Mouse (Mus musculus) heart, embryonic 10.5 days (tissue): ENCODE measurements around the gene Csnk2a1. TPM values are rescaled to one million over a fixed set of nuclear protein-coding genes. Genes with fewer than 3 reads are reported as not detected.

Experiments used
- DNase-seq: peaks from one replicate; pipeline ENCODE4 v3.0.0-alpha.2; 2017; ENCODE audit warnings: low spot score
- H3K27ac ChIP-seq: fragments of 300-500 bp; sonication (generic); 2 replicates; pipeline ENCODE4 v1.5.1; 2016; ENCODE audit warnings: mild to moderate bottlenecking
- H3K27me3 ChIP-seq: fragments of 300-500 bp; sonication (generic); 2 replicates; pipeline ENCODE4 v1.6.1; 2016; ENCODE audit warnings: mild to moderate bottlenecking; ENCODE audit not compliant: poor library complexity, insufficient read depth, severe bottlenecking
- H3K36me3 ChIP-seq: fragments of 300-500 bp; sonication (generic); 2 replicates; pipeline ENCODE4 v1.6.1; 2016; ENCODE audit warnings: mild to moderate bottlenecking, moderate library complexity
- H3K4me1 ChIP-seq: fragments of 300-500 bp; sonication (generic); 2 replicates; pipeline ENCODE4 v1.6.1; 2016; ENCODE audit warnings: mild to moderate bottlenecking
- H3K4me3 ChIP-seq: fragments of 300-500 bp; sonication (generic); 2 replicates; pipeline ENCODE4 v1.5.1; 2016; ENCODE audit warnings: mild to moderate bottlenecking, moderate library complexity
- H3K9me3 ChIP-seq: fragments of 300-500 bp; sonication (generic); 2 replicates; pipeline ENCODE4 v1.6.1; 2016; ENCODE audit warnings: mild to moderate bottlenecking, moderate library complexity
- WGBS: fragments of 180-500 bp; shearing (Covaris S2); methylation state at CpG from one replicate; pipeline ENCODE4 v1.1.7; 2016; 5-methylcytosine and 5-hydroxymethylcytosine counted together
- polyA plus RNA-seq: library from polyadenylated mRNA; unstranded; fragments of >200 nt; fragmentation: Nextera tagmentation; extraction: Ambion mirVana; gene quantifications from 2 replicates; pipeline ENCODE4 v1.2.1, GENCODE M21; 2016

Gene Csnk2a1
- polyA plus RNA-seq, 1 experiment from 2014 or later = 67.0 TPM

GRCm38 (mm10) chr2:152307186-152307585 lies 80.5 kb downstream of the Csnk2a1 start:
- H3K27me3 ChIP-seq = no peaks in the 10 kb centered on the region
- H3K4me1 ChIP-seq = 0 out of 2 replicates have a peak, but pooled peaks cover 4% of the 10 kb centered on the region
- no peak overlapping the region for H3K4me3 ChIP-seq
- DNase-seq = no peak
- 92% methylated on average over 3 of the region's 3 CpGs for WGBS
- H3K27ac ChIP-seq = no peak overlapping the region
- H3K9me3 ChIP-seq = no peaks in the 10 kb centered on the region
- peaks cover 93% of the 10 kb centered on the region for H3K36me3 ChIP-seq

- Histone ChIP-seq H3K27ac (peak overlapping the region; percentile 10; the same call in 1 of the 2 replicates), H3K36me3 (peaks cover 97% of the 10 kb centered on the region), H3K9me3 (no peaks in the 10 kb centered on the region), H3K27me3 (no peaks in the 10 kb centered on the region), H3K4me1 (no peaks in the 10 kb centered on the region), H3K4me3 (no peak overlapping the region)
- WGBS = 86% methylated on average over 7 of the region's 7 CpGs
- no peak for DNase-seq
Measured at GRCm38 (mm10) chr2:152312996-152313395, 86.4 kb downstream of the Csnk2a1 start.

DNA sequence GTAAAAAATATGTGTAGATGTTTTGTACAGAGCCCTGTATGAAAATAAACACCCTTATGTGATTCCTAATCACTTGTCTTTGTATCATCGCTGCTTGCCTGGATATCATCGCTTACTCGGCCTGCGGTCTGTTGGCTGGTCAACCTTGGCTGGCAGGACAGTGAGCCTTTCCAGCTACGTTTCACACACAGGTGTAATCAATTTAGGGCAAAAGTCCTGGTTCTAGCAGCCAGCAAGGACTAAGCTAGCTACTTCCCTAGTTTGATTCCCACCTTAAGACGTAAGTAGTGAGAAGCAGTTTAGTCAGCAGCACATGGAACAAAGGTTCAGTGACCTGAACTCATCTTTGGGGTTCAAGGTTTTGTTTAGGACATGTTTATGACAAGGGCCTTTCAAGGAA lies 87.3 kb downstream of the Csnk2a1 start:
- H3K36me3 ChIP-seq = peaks cover 97% of the 10 kb centered on the region
- no peak overlapping the region for H3K27ac ChIP-seq
- no peaks in the 10 kb centered on the region for H3K9me3 ChIP-seq
- no peaks in the 10 kb centered on the region for H3K27me3 ChIP-seq
- H3K4me3 ChIP-seq = no peak overlapping the region
- DNase-seq = no peak
- H3K4me1 ChIP-seq = no peaks in the 10 kb centered on the region
- 92% methylated on average over 6 of the region's 6 CpGs for WGBS

- no peak for DNase-seq
- WGBS = 80% methylated on average over 6 of the region's 6 CpGs
- H3K9me3 ChIP-seq = no peaks in the 10 kb centered on the region
- H3K27me3 ChIP-seq = no peaks in the 10 kb centered on the region
- H3K4me3 ChIP-seq = no peak overlapping the region
- peaks cover 95% of the 10 kb centered on the region for H3K36me3 ChIP-seq
- H3K4me1 ChIP-seq = no peaks in the 10 kb centered on the region
- H3K27ac ChIP-seq = no peak overlapping the region
Measured at GRCm38 (mm10) chr2:152317054-152317453, 90.4 kb downstream of the Csnk2a1 start.

- H3K4me1 ChIP-seq = no peaks in the 10 kb centered on the region
- H3K4me3 ChIP-seq = no peak overlapping the region
- DNase-seq = no peak
- 86% methylated on average over 5 of the region's 5 CpGs for WGBS
- H3K27ac ChIP-seq = no peak overlapping the region
- H3K27me3 ChIP-seq = no peaks in the 10 kb centered on the region
- no peaks in the 10 kb centered on the region for H3K9me3 ChIP-seq
- H3K36me3 ChIP-seq = peaks cover 96% of the 10 kb centered on the region
Measured at GRCm38 (mm10) chr2:152321558-152321957, 94.9 kb downstream of the Csnk2a1 start.

GRCm38 (mm10) chr2:152322198-152322597 lies 95.6 kb downstream of the Csnk2a1 start:
- Histone ChIP-seq H3K4me3 (no peak overlapping the region), H3K4me1 (no peaks in the 10 kb centered on the region), H3K27ac (no peak overlapping the region), H3K9me3 (no peaks in the 10 kb centered on the region), H3K36me3 (peaks cover 96% of the 10 kb centered on the region), H3K27me3 (no peaks in the 10 kb centered on the region)
- WGBS = 89% methylated on average over 6 of the region's 6 CpGs
- no peak for DNase-seq

DNA sequence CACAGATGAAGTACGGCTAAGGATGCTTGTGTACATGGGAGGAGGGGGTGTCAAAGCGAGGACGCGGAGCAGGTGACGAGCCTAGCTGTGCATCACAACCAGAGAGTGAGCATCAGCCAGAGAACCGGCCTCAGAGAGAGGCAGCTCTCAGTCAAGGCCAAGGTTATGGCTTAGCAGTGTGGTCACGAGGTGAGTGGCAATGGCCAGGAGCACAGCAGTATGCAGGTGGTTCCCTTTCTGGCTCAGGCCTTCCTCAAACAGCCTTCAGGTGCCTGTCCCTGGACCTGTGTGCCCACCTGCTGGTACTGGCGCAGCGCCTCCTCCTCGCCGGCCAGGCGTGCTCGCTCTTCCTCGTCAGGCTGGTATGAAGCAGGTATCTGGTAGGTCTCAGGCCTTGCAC lies 97.3 kb downstream of the Csnk2a1 start:
- H3K27ac ChIP-seq = no peak overlapping the region
- no peaks in the 10 kb centered on the region for H3K27me3 ChIP-seq
- WGBS = 93% methylated on average over 14 of the region's 14 CpGs
- H3K4me3 ChIP-seq = no peak overlapping the region
- DNase-seq = no peak
- no peaks in the 10 kb centered on the region for H3K9me3 ChIP-seq
- no peaks in the 10 kb centered on the region for H3K4me1 ChIP-seq
- peaks cover 97% of the 10 kb centered on the region for H3K36me3 ChIP-seq

GRCm38 (mm10) chr2:152324842-152325241 lies 98.2 kb downstream of the Csnk2a1 start:
- Histone ChIP-seq H3K27ac (no peak overlapping the region), H3K4me1 (no peaks in the 10 kb centered on the region), H3K4me3 (no peak overlapping the region), H3K36me3 (peaks cover 95% of the 10 kb centered on the region), H3K9me3 (no peaks in the 10 kb centered on the region), H3K27me3 (no peaks in the 10 kb centered on the region)
- DNase-seq = no peak
- WGBS = 77% methylated on average over 3 of the region's 3 CpGs

DNA sequence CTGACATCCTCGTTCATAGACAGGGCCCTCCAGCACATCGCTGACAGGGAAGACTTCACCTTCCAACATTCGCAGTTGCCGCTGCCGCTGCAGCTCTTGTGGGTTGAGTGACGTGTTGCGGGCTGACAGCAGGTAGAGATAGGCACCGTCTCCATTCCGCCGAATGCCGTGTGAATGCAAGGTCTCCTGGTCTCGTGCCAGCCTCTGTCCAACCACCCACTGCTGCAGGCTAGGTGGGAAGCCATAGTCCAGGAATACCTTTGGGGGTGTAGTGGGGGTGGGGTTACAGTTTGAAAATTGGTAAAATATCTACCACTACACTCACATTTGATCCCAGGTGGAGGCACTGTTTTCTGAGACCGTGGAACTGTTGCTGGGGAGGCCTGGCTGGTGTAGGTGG lies 99.5 kb downstream of the Csnk2a1 start:
- H3K9me3 ChIP-seq = no peaks in the 10 kb centered on the region
- H3K4me1 ChIP-seq = peaks cover 9% of the 10 kb centered on the region
- H3K36me3 ChIP-seq = peaks cover 83% of the 10 kb centered on the region
- no peak overlapping the region for H3K4me3 ChIP-seq
- DNase-seq = no peak
- 87% methylated on average over 13 of the region's 13 CpGs for WGBS
- H3K27me3 ChIP-seq = no peaks in the 10 kb centered on the region
- H3K27ac ChIP-seq = no peak overlapping the region

GRCm38 (mm10) chr2:152326654-152327053 lies 100.0 kb downstream of the Csnk2a1 start:
- peaks cover 78% of the 10 kb centered on the region for H3K36me3 ChIP-seq
- H3K9me3 ChIP-seq = no peaks in the 10 kb centered on the region

GRCm38 (mm10) chr2:152327980-152328379 lies 101.3 kb downstream of the Csnk2a1 start:
- H3K27me3 ChIP-seq = no peaks in the 10 kb centered on the region
- H3K36me3 ChIP-seq = peaks cover 64% of the 10 kb centered on the region
- H3K9me3 ChIP-seq = no peaks in the 10 kb centered on the region
- no peak overlapping the region for H3K4me3 ChIP-seq
- no peak for DNase-seq
- peaks cover 14% of the 10 kb centered on the region for H3K4me1 ChIP-seq
- no peak overlapping the region for H3K27ac ChIP-seq
- WGBS = 73% methylated on average over 5 of the region's 5 CpGs

More at GRCm38 (mm10) chr2:152326654-152327053, 100.0 kb downstream of the Csnk2a1 start:
- WGBS = 89% methylated on average over 8 of the region's 8 CpGs
- Histone ChIP-seq H3K4me1 (peaks cover 14% of the 10 kb centered on the region), H3K27me3 (no peaks in the 10 kb centered on the region), H3K27ac (no peak overlapping the region), H3K4me3 (no peak overlapping the region)
- DNase-seq = no peak

DNA sequence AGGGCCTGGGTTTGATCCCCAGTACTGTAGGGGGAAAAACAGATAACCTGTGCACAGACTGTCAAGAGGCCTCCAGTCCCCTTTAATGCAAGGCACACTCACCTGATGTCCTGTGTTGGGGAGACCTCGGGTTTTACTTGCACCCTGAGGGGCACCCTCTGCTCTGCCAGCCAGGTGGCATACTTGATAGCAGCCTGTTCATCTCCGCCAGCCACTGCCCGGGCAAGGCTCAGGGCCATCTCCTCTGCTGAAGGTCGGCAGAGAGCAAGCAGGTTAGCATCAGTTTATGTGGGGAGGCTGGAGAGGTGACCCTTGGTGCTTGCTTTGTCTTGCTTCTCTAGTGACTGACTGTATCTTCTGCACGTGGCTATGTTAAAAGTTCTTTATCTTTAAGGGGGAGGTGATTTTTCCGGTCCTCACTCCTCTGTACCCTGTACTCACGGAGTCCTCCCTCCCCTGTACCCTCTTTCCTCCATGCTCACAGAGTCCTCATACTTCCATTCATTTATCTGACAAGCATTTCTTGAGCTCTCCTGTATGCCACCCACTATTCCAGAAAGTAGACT lies 104.3 kb downstream of the Csnk2a1 start:
- H3K4me3 ChIP-seq = peak overlapping the region; percentile 77
- peaks cover 26% of the 10 kb centered on the region for H3K4me1 ChIP-seq
- H3K9me3 ChIP-seq = no peaks in the 10 kb centered on the region
- peak overlapping the region; percentile 96 for H3K27ac ChIP-seq
- H3K36me3 ChIP-seq = peaks cover 35% of the 10 kb centered on the region
- DNase-seq = no peak
- 44% methylated on average over 7 of the region's 7 CpGs for WGBS
- no peaks in the 10 kb centered on the region for H3K27me3 ChIP-seq
